Mouse (Mus musculus) intestine, embryonic 15.5 days (tissue): ENCODE measurements at regions not wholly inside any gene's neighbourhood (a gene's known extent, or its start where the extent isn't known, plus 50 kb on each side); places are given as distances from the start of the nearest gene placed in this dataset.

ENCODE experiments used
- ATAC-seq: fragments of 200-750 bp; cut with Nextera tagmentation; 2 replicates; pipeline ENCODE4 v1.8.0; 2017; ENCODE audit warnings: moderate TSS enrichment, moderate library complexity
- H3K27ac ChIP-seq: fragments of 300-500 bp; sonication (generic); 2 replicates; pipeline ENCODE4 v1.5.1; 2015; ENCODE audit warnings: mild to moderate bottlenecking, inconsistent platforms
- H3K27me3 ChIP-seq: fragments of 300-500 bp; sonication (generic); replicated peaks from 2 replicates; pipeline ENCODE4 v1.6.1; 2015; ENCODE audit warnings: inconsistent platforms
- H3K36me3 ChIP-seq: fragments of 300-500 bp; sonication (generic); 2 replicates; pipeline ENCODE4 v1.6.1; 2015; ENCODE audit warnings: inconsistent platforms
- H3K4me1 ChIP-seq: fragments of 300-500 bp; sonication (generic); replicated peaks from 2 replicates; pipeline ENCODE4 v1.6.1; 2015; ENCODE audit warnings: inconsistent platforms
- H3K4me2 ChIP-seq: fragments of 300-500 bp; sonication (generic); replicated peaks from 2 replicates; pipeline ENCODE4 v1.6.1; 2015; ENCODE audit warnings: mild to moderate bottlenecking, inconsistent platforms
- H3K4me3 ChIP-seq: fragments of 300-500 bp; sonication (generic); replicated peaks from 2 replicates; pipeline ENCODE4 v1.5.1; 2015; ENCODE audit warnings: inconsistent platforms
- H3K9ac ChIP-seq: fragments of 300-500 bp; sonication (generic); 2 replicates; pipeline ENCODE4 v1.6.1; 2015; ENCODE audit warnings: inconsistent platforms
- H3K9me3 ChIP-seq: fragments of 300-500 bp; sonication (generic); 2 replicates; pipeline ENCODE4 v1.6.1; 2016; ENCODE audit warnings: inconsistent platforms
- WGBS: fragments of 180-500 bp; shearing (Covaris S2); methylation state at CpG from one replicate; pipeline ENCODE4 v1.1.7; 2015; 5-methylcytosine and 5-hydroxymethylcytosine counted together

DNA sequence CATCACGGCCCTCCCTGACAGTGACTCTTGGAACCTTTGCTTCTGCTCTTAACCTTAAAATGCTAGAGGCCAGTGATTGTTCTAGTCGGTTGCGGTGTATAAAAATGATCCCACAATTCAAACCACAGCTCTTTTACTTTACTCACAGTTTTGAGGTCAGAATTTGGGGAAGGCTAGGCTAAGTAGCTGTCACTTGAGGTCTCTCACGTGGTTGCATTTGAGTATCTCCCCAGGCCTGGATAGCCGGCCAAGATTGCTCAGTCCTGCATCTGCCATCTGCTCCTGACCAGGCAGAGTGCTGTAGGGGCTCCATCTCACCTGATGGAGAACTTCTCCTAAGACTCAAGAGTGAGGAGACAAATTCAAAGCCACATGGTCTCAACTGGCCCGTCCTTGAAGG lies 94.5 kb downstream of the Olfr267 start:
- WGBS, result 92% methylated on average over 6 of the region's 6 CpGs

GRCm38 (mm10) chr4:58681926-58682325 lies 105.6 kb downstream of the Olfr267 start:
- Histone ChIP-seq H3K9me3 (no peaks in the 10 kb centered on the region), H3K4me2 (no peak overlapping the region), H3K9ac (no peak overlapping the region), H3K27me3 (no peaks in the 10 kb centered on the region), H3K36me3 (no peaks in the 10 kb centered on the region), H3K4me1 (no peaks in the 10 kb centered on the region), H3K27ac (no peak overlapping the region), H3K4me3 (no peak overlapping the region)
- ATAC-seq, result no peak
- WGBS, result 87% methylated on average over 4 of the region's 4 CpGs

More for the DNA sequence above, 94.5 kb downstream of the Olfr267 start:
- Histone ChIP-seq H3K4me3 (no peak overlapping the region), H3K36me3 (no peaks in the 10 kb centered on the region), H3K4me2 (no peak overlapping the region), H3K27me3 (no peaks in the 10 kb centered on the region), H3K9ac (no peak overlapping the region), H3K4me1 (0 out of 2 replicates have a peak, but pooled peaks cover 4% of the 10 kb centered on the region), H3K9me3 (no peaks in the 10 kb centered on the region), H3K27ac (no peak overlapping the region)
- no peak for ATAC-seq

DNA sequence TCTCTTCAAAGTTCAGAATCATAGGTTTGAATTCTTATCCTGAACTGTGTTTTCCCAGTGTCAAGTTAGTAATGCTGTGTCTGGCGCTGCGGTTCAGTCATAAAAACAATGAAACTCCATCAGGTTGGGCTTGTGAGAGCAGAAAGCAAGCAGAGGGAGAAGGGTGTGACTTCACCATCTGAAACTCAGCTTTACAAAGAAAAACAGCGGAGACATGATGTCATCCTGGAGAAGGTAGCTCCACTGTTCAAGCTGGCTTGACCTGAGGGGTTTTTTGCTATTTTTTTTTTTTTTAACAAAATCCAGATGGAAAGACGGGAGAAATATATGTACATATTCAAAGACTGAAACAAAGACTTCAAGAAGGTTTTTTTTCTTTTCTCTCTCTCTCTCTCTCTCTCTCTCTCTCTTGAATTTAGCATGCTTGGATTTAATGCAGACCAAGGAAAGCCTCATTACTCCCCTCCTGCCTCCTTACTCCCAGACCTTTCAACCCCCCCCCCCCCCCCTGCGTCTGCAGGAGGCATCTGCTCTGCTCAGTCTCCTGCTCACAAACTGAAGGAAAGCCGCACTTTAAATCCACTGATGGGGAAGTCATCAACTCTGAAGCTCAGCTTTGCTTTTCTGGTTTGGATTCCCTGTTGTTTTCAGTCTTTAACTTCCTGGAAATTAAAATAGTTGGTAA lies 109.7 kb downstream of the Olfr267 start:
- Histone ChIP-seq H3K4me1 (no peaks in the 10 kb centered on the region), H3K27me3 (no peaks in the 10 kb centered on the region), H3K4me3 (no peak overlapping the region), H3K36me3 (no peaks in the 10 kb centered on the region), H3K9ac (no peak overlapping the region), H3K27ac (no peak overlapping the region), H3K9me3 (no peaks in the 10 kb centered on the region), H3K4me2 (no peak overlapping the region)
- ATAC-seq, result no peak
- 26% methylated on average over 6 of the region's 6 CpGs for WGBS

GRCm38 (mm10) chr4:58671406-58672035 lies 116.0 kb downstream of the Olfr267 start:
- ATAC-seq, result no peak
- Histone ChIP-seq H3K4me1 (peaks cover 8% of the 10 kb centered on the region; the same call in 1 of the 2 replicates), H3K36me3 (no peaks in the 10 kb centered on the region), H3K27ac (peak overlapping the region; percentile 40; the same call in 1 of the 2 replicates), H3K4me2 (peak overlapping the region; percentile 26; the same call in 1 of the 2 replicates), H3K9me3 (no peaks in the 10 kb centered on the region), H3K27me3 (no peaks in the 10 kb centered on the region), H3K4me3 (no peak overlapping the region), H3K9ac (no peak overlapping the region)
- WGBS, result 42% methylated on average over 14 of the region's 14 CpGs

- Histone ChIP-seq H3K4me3 (no peak overlapping the region), H3K27me3 (no peaks in the 10 kb centered on the region), H3K9ac (no peak overlapping the region), H3K9me3 (no peaks in the 10 kb centered on the region), H3K27ac (peak overlapping the region; percentile 67; the same call in 1 of the 2 replicates), H3K4me1 (peaks cover 8% of the 10 kb centered on the region; the same call in 1 of the 2 replicates), H3K4me2 (peak overlapping the region; percentile 26; the same call in 1 of the 2 replicates), H3K36me3 (no peaks in the 10 kb centered on the region)
- WGBS, result 26% methylated on average over 6 of the region's 6 CpGs
- no peak for ATAC-seq
Observed at GRCm38 (mm10) chr4:58670906-58671250, 116.6 kb downstream of the Olfr267 start.

DNA sequence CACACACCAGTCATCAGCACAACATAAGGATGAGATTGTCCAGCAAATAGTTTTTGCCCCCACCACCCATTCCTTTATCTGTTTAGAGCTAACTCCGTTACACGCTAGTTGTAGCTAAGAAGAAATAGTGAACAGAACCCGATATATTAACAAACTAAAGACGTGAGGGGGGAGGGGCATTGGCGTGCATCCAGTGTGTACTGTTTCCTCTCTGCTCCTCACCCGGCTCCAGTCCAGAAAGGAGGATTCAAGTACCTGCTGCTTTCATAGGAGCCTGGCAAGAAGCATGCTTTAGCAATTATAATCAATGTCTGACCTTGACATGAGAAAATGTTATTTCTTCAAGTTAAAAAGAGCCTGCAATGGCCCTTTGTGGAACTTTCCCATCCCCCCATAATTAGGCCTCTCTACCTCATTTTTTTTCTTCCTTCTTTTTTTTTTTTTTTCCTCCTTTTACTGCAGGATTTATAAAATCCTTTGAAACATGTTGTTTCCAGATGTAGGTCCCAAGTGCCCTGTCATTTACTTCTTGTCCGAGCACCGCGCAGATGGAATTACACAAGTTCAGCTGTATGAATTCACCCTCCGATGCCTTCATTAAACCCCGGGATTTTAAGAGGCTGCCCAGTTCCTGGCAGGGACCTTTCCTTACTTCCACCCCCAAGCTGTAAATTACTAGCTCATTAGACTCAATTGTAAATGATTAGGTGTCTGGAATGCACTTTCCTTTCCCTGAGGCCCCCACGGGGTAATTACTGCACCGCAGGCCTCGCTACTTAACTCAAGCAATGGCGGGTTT lies 116.6 kb upstream of the Lpar1 start:
- Histone ChIP-seq H3K4me2 (peak overlapping the region; percentile 26; the same call in 1 of the 2 replicates), H3K9ac (no peak overlapping the region), H3K4me3 (no peak overlapping the region), H3K27ac (peak overlapping the region; percentile 67; the same call in 1 of the 2 replicates), H3K4me1 (peaks cover 8% of the 10 kb centered on the region; the same call in 1 of the 2 replicates), H3K36me3 (no peaks in the 10 kb centered on the region), H3K9me3 (no peaks in the 10 kb centered on the region), H3K27me3 (no peaks in the 10 kb centered on the region)
- WGBS, result 31% methylated on average over 15 of the region's 15 CpGs
- ATAC-seq, result no peak

DNA sequence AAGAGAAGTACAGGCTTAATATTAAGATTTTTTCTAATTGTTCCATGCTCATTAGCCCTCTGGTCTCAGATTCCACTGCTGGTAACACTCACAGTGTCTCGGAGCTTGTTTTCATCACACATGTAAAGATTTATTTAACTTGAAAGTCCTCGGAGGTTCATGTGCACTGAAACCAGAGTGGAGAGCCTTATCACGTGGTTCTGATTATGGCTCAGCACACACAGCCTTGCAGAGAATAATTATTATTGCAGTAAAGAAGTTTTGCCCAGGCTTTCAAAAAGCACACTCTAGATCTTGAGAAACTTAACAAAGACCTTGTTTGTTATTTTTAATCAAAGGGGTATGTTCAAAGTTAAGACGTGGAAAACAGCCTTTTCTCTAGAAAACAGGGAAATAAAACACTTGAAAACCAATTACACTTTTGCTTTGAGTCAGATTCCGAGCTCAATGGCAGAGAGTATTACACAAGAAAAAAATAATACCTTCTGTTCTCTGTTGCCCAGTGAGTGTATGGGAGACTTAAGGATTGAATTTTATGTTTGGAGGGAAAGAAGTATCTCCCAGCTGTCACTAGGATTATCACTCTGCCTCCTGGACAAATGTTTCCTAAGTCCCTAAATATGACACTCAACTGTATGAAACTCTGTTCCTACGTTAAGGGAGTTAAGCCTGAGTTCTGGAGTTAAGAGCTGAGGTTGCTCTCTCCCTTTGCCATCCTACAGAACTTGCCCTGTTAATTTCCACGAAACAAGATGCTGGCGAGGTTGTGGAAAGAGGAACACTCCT lies 114.9 kb upstream of the Lpar1 start:
- H3K36me3 ChIP-seq, result no peaks in the 10 kb centered on the region
- H3K4me2 ChIP-seq, result no peak overlapping the region
- no peak overlapping the region for H3K27ac ChIP-seq
- no peak overlapping the region for H3K9ac ChIP-seq
- H3K4me3 ChIP-seq, result no peak overlapping the region
- peaks cover 10% of the 10 kb centered on the region; the same call in 1 of the 2 replicates for H3K4me1 ChIP-seq
- WGBS, result 46% methylated on average over 8 of the region's 8 CpGs
- no peak for ATAC-seq
- H3K9me3 ChIP-seq, result no peaks in the 10 kb centered on the region
- H3K27me3 ChIP-seq, result no peaks in the 10 kb centered on the region

DNA sequence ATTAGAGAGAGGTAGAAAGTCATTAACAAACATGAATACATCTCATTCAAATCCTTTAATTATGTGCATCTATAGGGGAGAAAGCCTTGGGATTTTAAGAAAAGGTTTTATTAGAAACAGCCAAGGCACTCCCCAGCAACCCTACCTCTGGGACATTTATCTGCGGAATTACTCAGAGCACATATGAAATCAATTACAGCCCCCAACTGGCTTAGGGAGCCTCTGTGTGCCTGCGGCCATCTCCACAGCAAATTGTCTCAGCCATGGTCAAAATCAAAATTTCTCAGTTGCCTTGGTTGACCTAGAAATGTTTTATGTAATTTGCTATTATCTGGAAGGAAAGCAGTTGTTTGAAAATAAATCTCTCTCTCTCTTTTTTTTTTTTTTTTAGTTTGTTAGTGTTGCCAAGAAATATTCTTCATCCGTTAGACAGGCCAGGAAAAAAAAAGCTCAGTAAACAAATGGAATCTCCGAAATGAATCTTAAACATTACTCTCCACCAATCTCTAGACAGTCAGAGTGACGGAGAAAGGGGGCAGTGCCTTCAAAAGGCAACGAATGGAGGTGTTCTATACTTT lies 110.0 kb upstream of the Lpar1 start:
- no peak overlapping the region for H3K27ac ChIP-seq
- H3K9ac ChIP-seq, result no peak overlapping the region
- ATAC-seq, result no peak
- 40% methylated on average over 6 of the region's 6 CpGs for WGBS
- H3K9me3 ChIP-seq, result no peaks in the 10 kb centered on the region
- H3K36me3 ChIP-seq, result no peaks in the 10 kb centered on the region
- no peak overlapping the region for H3K4me2 ChIP-seq
- H3K27me3 ChIP-seq, result no peaks in the 10 kb centered on the region
- H3K4me3 ChIP-seq, result no peak overlapping the region
- 0 out of 2 replicates have a peak, but pooled peaks cover 14% of the 10 kb centered on the region for H3K4me1 ChIP-seq

- no peak overlapping the region for H3K27ac ChIP-seq
- WGBS, result 48% methylated on average over 4 of the region's 4 CpGs
- peak; percentile 31; the same call in 1 of the 2 replicates for ATAC-seq
Observed at GRCm38 (mm10) chr4:58661781-58662293, 108.1 kb upstream of the Lpar1 start.

DNA sequence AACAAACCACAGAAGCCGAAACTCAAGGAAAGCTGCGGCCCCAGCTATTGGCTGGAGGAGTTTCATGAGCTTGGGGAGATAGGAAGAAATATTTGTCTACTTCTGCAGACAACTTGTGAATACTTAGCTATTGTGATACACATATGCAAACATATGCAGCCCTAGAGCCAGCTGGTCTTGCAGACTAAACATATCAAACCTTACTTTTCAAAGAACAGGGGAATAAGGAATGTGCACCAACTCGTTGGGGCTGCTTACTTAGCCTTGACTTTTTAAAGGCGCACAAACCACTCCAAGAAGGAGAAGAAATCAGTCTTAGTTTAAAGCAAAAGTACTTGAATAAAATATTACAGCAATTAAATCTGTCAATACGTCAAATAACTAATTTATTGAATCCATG lies 106.8 kb upstream of the Lpar1 start:
- Histone ChIP-seq H3K9ac (no peak overlapping the region), H3K9me3 (no peaks in the 10 kb centered on the region), H3K36me3 (no peaks in the 10 kb centered on the region), H3K4me2 (no peak overlapping the region), H3K4me3 (no peak overlapping the region), H3K4me1 (0 out of 2 replicates have a peak, but pooled peaks cover 11% of the 10 kb centered on the region), H3K27me3 (no peaks in the 10 kb centered on the region), H3K27ac (no peak overlapping the region)
- 39% methylated on average over 5 of the region's 5 CpGs for WGBS
- ATAC-seq, result no peak

More at GRCm38 (mm10) chr4:58661781-58662293, 108.1 kb upstream of the Lpar1 start:
- no peak overlapping the region for H3K4me3 ChIP-seq
- no peaks in the 10 kb centered on the region for H3K27me3 ChIP-seq
- no peaks in the 10 kb centered on the region for H3K9me3 ChIP-seq
- H3K4me1 ChIP-seq, result 0 out of 2 replicates have a peak, but pooled peaks cover 11% of the 10 kb centered on the region
- H3K9ac ChIP-seq, result no peak overlapping the region
- H3K36me3 ChIP-seq, result no peaks in the 10 kb centered on the region
- H3K4me2 ChIP-seq, result no peak overlapping the region

- Histone ChIP-seq H3K4me3 (no peak overlapping the region), H3K4me2 (no peak overlapping the region), H3K27me3 (no peaks in the 10 kb centered on the region), H3K36me3 (no peaks in the 10 kb centered on the region), H3K4me1 (0 out of 2 replicates have a peak, but pooled peaks cover 9% of the 10 kb centered on the region), H3K9me3 (no peaks in the 10 kb centered on the region), H3K27ac (no peak overlapping the region), H3K9ac (no peak overlapping the region)
- ATAC-seq, result no peak
- WGBS, result 65% methylated on average over 6 of the region's 6 CpGs
Observed at GRCm38 (mm10) chr4:58658206-58658605, 104.5 kb upstream of the Lpar1 start.
